Mouse (Mus musculus): ENCODE results near the gene Olfr70. TPM values are rescaled to one million over a fixed set of nuclear protein-coding genes. Genes with fewer than 3 reads are reported as not detected.
A peak's percentile ranks its signal among the peaks of the same experiment; 100 is the strongest.

Gene Olfr70
- total RNA-seq, 2 experiments from 2014 or later = not detected

DNA sequence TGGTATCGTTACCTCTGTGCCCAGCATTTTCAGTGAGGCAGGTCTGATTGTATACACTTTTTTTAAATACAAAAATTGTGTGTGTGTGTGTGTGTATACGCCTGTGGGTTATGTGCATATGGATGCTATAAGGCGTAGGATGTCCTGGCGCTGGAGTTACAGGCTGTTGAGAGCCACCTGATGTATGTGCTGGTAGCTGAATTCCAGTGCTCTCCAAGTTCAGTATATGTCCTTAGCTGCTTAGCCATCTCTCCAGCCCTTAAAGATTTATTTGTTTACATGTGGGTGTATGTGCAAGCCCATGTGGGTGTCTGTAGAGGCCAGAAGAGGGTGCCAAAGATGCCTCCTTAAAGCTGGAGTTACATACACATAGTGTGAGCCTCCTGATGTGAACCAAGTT, 43.5 kb downstream of the Olfr70 start:
- no peak for ATAC-seq (replicated peaks; ENCODE audit: poor library complexity)

DNA sequence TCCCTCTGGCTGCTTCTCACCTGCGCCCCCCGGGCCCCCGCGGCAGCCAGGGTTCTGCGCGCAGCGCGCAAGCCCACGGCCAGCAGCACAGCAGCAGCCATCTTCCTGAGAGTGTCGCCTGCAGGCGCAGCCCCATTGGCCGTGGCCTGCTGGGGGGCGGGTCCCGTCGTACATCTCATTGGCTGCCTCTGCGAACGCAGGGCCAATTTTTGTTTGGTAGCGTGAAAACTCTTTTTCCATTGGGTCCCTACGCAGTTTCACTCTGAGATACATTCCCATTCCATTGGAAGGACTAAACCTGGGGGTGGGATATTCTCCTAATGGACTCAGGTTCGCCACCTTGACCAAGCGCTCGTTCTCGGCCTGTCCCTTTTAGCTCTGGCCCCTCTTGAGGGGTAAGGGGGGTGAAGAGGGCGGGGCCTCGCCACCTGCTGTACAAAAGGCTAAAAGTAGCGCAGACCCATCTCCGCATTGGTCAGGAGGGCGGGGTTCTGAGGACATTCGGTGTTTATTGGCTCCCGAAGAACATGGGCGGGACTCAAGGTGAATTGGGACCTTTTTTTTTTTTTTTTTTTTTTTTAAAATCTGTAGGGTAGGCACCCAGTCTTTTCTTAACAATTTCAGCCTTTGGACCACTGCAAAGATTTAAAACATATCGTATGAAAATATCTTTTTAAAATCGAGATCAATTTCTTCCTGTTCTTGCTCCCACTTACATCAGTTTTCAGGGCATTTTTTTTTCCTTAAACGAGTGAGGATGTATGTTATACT, 44.1 kb downstream of the Olfr70 start, which contains the start of gene Hint2:
TSS of gene Hint2 (minus strand) at position 128 of the 771 bp plus-strand sequence.
- peak; percentile 92 for ATAC-seq (replicated peaks; ENCODE audit: poor library complexity)

DNA sequence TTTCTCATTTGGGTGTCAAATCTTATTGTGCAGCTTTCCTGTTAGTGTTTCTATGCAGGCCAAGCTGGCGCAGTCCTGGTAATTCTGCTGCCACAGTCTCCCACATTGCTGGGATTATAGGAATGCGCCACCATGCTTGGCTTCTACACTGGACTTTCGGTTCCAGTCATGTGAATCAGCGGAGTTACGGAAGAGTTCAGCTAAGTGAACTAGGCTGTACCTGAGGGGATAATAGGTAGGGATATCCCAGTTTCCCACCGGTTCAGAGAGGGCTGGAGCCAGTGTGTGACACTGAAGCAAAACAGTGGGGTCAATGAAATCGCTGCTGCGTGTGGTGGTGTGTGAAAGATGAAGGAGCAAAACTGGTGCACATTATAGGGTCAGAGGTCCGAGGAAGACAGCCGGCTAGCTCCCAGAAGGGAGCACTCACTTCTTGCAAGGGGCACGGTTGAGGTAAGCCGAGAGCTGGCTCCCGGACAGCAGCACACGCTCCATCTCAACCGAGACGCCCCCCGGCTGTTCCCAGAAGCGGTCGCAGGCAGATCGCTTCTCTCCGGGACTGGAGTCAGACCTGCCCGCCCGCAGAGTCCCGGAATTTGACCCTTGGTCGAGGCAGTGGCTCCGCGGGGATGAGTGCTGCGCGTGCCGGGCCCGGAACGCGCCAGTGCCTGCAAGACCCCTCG, 44.8 kb downstream of the Olfr70 start:
- no peak for ATAC-seq (replicated peaks; ENCODE audit: poor library complexity)

DNA sequence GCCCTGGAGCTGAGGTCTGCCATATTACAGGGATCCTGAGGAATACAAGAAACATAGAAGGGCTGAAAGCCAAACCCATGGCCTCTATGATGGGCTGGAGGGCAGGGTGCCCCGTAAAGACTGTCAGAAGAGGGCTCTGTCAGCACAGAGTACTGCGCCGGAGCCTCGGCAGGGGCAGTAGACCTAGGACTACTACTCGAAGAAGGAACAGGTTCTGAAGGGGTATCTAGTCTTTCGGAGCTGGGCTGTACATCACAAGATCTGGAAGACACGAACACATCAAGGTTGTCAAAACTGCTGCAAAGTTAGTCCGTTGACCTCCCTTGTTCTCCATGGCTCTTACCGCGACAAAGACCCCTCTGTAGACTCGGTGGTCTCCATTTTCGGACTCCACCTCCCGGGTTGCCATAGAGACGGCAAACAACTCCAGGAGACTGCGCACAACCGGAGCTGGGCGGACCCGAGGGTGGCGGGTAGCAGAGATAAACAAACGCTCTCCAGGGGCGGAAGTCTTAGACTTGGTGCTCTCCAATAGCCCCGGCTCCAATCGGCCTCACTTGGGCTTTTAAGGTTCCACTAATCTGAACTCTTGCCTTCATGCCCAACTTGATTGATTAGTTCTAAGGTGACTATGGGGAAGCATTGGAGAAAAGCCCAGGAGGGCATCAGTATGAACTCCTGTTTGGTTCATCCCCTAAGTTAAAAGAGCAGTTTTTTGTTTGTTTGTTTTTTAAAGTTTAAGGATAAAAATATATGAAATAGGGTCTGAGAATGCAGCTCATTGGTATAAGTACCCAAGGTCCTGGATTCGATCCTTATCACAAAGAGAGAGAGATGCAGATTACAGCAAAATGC, 47.2 kb downstream of the Olfr70 start, which contains the start of gene Spag8:
TSS of gene Spag8 (minus strand) at position 434 of the 855 bp plus-strand sequence.
- peak; percentile 27 for ATAC-seq (replicated peaks; ENCODE audit: poor library complexity)

DNA sequence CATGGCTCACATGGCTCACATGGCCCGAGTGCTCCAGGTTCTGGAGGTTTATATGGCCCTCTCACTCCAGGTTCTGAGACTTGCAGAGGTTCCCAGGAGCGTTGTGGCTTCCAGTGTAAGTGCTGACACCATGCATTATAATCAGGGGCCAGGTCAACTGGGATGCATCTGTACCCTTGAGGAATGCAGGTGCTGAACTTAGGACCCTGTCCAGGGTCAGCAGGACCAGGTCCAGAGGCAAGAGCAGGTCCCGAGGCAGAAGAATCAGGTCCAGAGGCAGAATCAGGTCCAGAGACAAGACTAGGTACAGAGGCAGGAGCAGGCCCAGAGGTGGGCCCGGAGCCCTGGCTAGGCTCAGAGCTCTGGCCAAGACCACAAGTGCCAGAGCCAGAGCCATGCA, 47.9 kb downstream of the Olfr70 start:
- no peak for ATAC-seq (replicated peaks; ENCODE audit: poor library complexity)

DNA sequence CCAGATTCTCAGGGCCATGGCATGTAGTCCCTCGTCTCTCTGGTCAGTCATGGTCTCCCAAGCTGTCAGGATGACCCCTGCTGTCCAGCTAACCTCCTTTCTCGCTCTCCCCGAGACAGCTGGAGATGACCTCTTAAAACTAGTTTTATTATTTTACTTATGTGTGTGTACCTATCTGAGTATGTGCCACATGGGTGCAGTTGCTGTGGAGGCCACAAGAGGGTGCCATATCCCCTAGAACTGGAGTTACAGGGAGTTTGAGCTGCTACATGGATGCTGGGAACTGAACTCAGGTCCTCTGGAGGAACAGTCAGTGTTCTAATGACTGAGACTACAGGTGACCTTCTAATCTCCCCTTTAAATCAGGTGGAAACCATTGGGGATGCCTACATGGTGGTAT, 50.8 kb downstream of the Olfr70 start:
- ATAC-seq (replicated peaks; ENCODE audit: poor library complexity) = no peak

Other genes with a start within 250 kb of the Olfr70 start
- 2.2 and 6.3 TPM in 2 replicates for gene Cd72, start 246.2 kb downstream of the Olfr70 start, total RNA-seq (2015)
- gene Cd72, start 246.2 kb downstream of the Olfr70 start, total RNA-seq (2017) = 8.2 and 8.7 TPM in 2 replicates
- gene Sit1, start 217.1 kb downstream of the Olfr70 start, total RNA-seq (2015) = not detected in 2 replicates
- not detected in 2 replicates for gene Sit1, start 217.1 kb downstream of the Olfr70 start, total RNA-seq (2017)
- gene Ccdc107, start 207.9 kb downstream of the Olfr70 start, total RNA-seq (2015) = 34.5 and 43.0 TPM in 2 replicates
- gene Ccdc107, start 207.9 kb downstream of the Olfr70 start, total RNA-seq (2017) = 49.6 and 53.9 TPM in 2 replicates
- 44.2 and 55.1 TPM in 2 replicates for gene Arhgef39, start 201.1 kb downstream of the Olfr70 start, total RNA-seq (2015)
- gene Arhgef39, start 201.1 kb downstream of the Olfr70 start, total RNA-seq (2017) = 47.5 and 65.0 TPM in 2 replicates
- 10.4 and 15.0 TPM in 2 replicates for gene Car9, start 193.8 kb downstream of the Olfr70 start, total RNA-seq (2015)
- 4.0 and 10.5 TPM in 2 replicates for gene Car9, start 193.8 kb downstream of the Olfr70 start, total RNA-seq (2017)
- 0.56 and 3.0 TPM in 2 replicates for gene Tpm2, start 177.0 kb downstream of the Olfr70 start, total RNA-seq (2015)
- 3.8 and 5.8 TPM in 2 replicates for gene Tpm2, start 177.0 kb downstream of the Olfr70 start, total RNA-seq (2017)
- gene Creb3, start 138.5 kb downstream of the Olfr70 start, total RNA-seq (2015) = 8.9 and 10.3 TPM in 2 replicates
- gene Creb3, start 138.5 kb downstream of the Olfr70 start, total RNA-seq (2017) = 41.6 and 64.7 TPM in 2 replicates
- gene Tln1, start 138.1 kb downstream of the Olfr70 start, total RNA-seq (2015) = 125 and 138 TPM in 2 replicates
- 167 and 253 TPM in 2 replicates for gene Tln1, start 138.1 kb downstream of the Olfr70 start, total RNA-seq (2017)
- gene Rgp1, start 122.1 kb downstream of the Olfr70 start, total RNA-seq (2015) = 20.6 and 23.3 TPM in 2 replicates
- 8.7 and 14.5 TPM in 2 replicates for gene Rgp1, start 122.1 kb downstream of the Olfr70 start, total RNA-seq (2017)
- 4.8 and 9.3 TPM in 2 replicates for gene Gba2, start 121.9 kb downstream of the Olfr70 start, total RNA-seq (2015)
- 7.2 and 8.1 TPM in 2 replicates for gene Gba2, start 121.9 kb downstream of the Olfr70 start, total RNA-seq (2017)
- gene Msmp, start 116.3 kb downstream of the Olfr70 start, total RNA-seq (2015) = not detected in 2 replicates
- not detected in 2 replicates for gene Msmp, start 116.3 kb downstream of the Olfr70 start, total RNA-seq (2017)
- gene Npr2, start 68.9 kb downstream of the Olfr70 start, total RNA-seq (2015) = 0.30 and 1.4 TPM in 2 replicates
- gene Npr2, start 68.9 kb downstream of the Olfr70 start, total RNA-seq (2017) = 0.21 and 1.3 TPM in 2 replicates
- 0.22 TPM in 1 of 2 replicates, not detected in the other for gene Spag8, start 47.2 kb downstream of the Olfr70 start, total RNA-seq (2015)
- 0.71 TPM in 1 of 2 replicates, not detected in the other for gene Spag8, start 47.2 kb downstream of the Olfr70 start, total RNA-seq (2017)
- gene Hint2, start 44.3 kb downstream of the Olfr70 start, total RNA-seq (2015) = 36.5 and 52.7 TPM in 2 replicates
- 43.1 and 58.6 TPM in 2 replicates for gene Hint2, start 44.3 kb downstream of the Olfr70 start, total RNA-seq (2017)
- 0.47 and 0.95 TPM in 2 replicates for gene Tmem8b, start 31.8 kb downstream of the Olfr70 start, total RNA-seq (2015)
- 0.25 and 0.61 TPM in 2 replicates for gene Tmem8b, start 31.8 kb downstream of the Olfr70 start, total RNA-seq (2017)
- 0.07 TPM in 2 replicates for gene Fam221b, start 31.7 kb downstream of the Olfr70 start, total RNA-seq (2015)
- 0.44 and 0.62 TPM in 2 replicates for gene Fam221b, start 31.7 kb downstream of the Olfr70 start, total RNA-seq (2017)
- not detected in 2 replicates for gene Olfr71, start 9.4 kb upstream of the Olfr70 start, total RNA-seq (2015)
- not detected in 2 replicates for gene Olfr71, start 9.4 kb upstream of the Olfr70 start, total RNA-seq (2017)
- not detected in 2 replicates for gene Hrct1, start 26.4 kb upstream of the Olfr70 start, total RNA-seq (2015)
- not detected in 2 replicates for gene Hrct1, start 26.4 kb upstream of the Olfr70 start, total RNA-seq (2017)
- gene Spaar, start 29.2 kb upstream of the Olfr70 start, total RNA-seq (2015) = not detected in 2 replicates
- gene Spaar, start 29.2 kb upstream of the Olfr70 start, total RNA-seq (2017) = not detected in 2 replicates
- not detected in 2 replicates for gene Olfr159, start 70.2 kb upstream of the Olfr70 start, total RNA-seq (2015)
- gene Olfr159, start 70.2 kb upstream of the Olfr70 start, total RNA-seq (2017) = not detected in 2 replicates
- gene Olfr156, start 123.1 kb upstream of the Olfr70 start, total RNA-seq (2015) = not detected in 2 replicates
- not detected in 2 replicates for gene Olfr156, start 123.1 kb upstream of the Olfr70 start, total RNA-seq (2017)
- not detected in 2 replicates for gene Olfr157, start 139.4 kb upstream of the Olfr70 start, total RNA-seq (2015)
- gene Olfr157, start 139.4 kb upstream of the Olfr70 start, total RNA-seq (2017) = not detected in 2 replicates
- gene Olfr155, start 150.8 kb upstream of the Olfr70 start, total RNA-seq (2015) = not detected in 2 replicates
- gene Olfr155, start 150.8 kb upstream of the Olfr70 start, total RNA-seq (2017) = not detected in 2 replicates
- gene Reck, start 174.7 kb upstream of the Olfr70 start, total RNA-seq (2015) = 1.5 and 1.8 TPM in 2 replicates
- 1.1 and 4.4 TPM in 2 replicates for gene Reck, start 174.7 kb upstream of the Olfr70 start, total RNA-seq (2017)